Mouse (Mus musculus) pancreas, adult 10 weeks (tissue): ENCODE measurements around the gene Slc39a7. TPM values are rescaled to one million over a fixed set of nuclear protein-coding genes. Genes with fewer than 3 reads are reported as not detected.

Source experiments
- polyA plus RNA-seq: library from polyadenylated mRNA; stranded (reverse); fragments of 350-450 nt; fragmentation: Illumina TruSeq; extraction: RNeasy Lipid Tissue Mini Kit (QIAGEN cat#74804); gene quantifications from one replicate; pipeline ENCODE4 v1.2.3, GENCODE M21; 2015; ENCODE audit warnings: low read depth, low replicate concordance; ENCODE audit not compliant: insufficient read depth

The Slc39a7 gene
- polyA plus RNA-seq, result 42.1 TPM

GRCm38 (mm10) chr17:34031465-34032173 is at the start of gene Slc39a7, which contains the start of gene Rxrb:
TSS of gene Slc39a7 (minus strand) at chr17:34031682.
TSS of gene Rxrb (plus strand) at chr17:34031812.

GRCm38 (mm10) chr17:34038878-34039561 is 7.5 kb upstream of the Slc39a7 start, which contains the start of gene Col11a2:
TSS of gene Col11a2 (plus strand) at chr17:34039437.

GRCm38 (mm10) chr17:34027656-34028223 is 3.7 kb downstream of the Slc39a7 start, which contains the start of gene H2-Ke6:
TSS of gene H2-Ke6 (minus strand) at chr17:34028060.

GRCm38 (mm10) chr17:34024317-34024821 is 7.1 kb downstream of the Slc39a7 start, which contains the start of gene Ring1:
TSS of gene Ring1 (minus strand) at chr17:34024680.

GRCm38 (mm10) chr17:34000150-34000537 is 31.3 kb downstream of the Slc39a7 start, which contains the start of gene H2-K1:
TSS of gene H2-K1 (minus strand) at chr17:34000347.

Other genes with a start within 250 kb of the Slc39a7 start
- 6.9 TPM for gene Angptl4, start 249.9 kb downstream of the Slc39a7 start, polyA plus RNA-seq
- gene Kank3, start 221.2 kb downstream of the Slc39a7 start, polyA plus RNA-seq, result 38.1 TPM
- 1,005 TPM for gene Rps28, start 207.1 kb downstream of the Slc39a7 start, polyA plus RNA-seq
- 92.9 TPM for gene Ndufa7, start 207.1 kb downstream of the Slc39a7 start, polyA plus RNA-seq
- gene Cd320, start 188.6 kb downstream of the Slc39a7 start, polyA plus RNA-seq, result 11.7 TPM
- not detected for gene Gm7029, start 157.8 kb downstream of the Slc39a7 start, polyA plus RNA-seq
- 0.59 TPM for gene Kifc1, start 141.0 kb downstream of the Slc39a7 start, polyA plus RNA-seq
- not detected for gene Platr17, start 126.5 kb downstream of the Slc39a7 start, polyA plus RNA-seq
- 9.3 TPM for gene Daxx, start 122.3 kb downstream of the Slc39a7 start, polyA plus RNA-seq
- 40.4 TPM for gene Tapbp, start 115.8 kb downstream of the Slc39a7 start, polyA plus RNA-seq
- 4.3 TPM for gene Zbtb22, start 115.8 kb downstream of the Slc39a7 start, polyA plus RNA-seq
- gene Rgl2, start 102.1 kb downstream of the Slc39a7 start, polyA plus RNA-seq, result 33.8 TPM
- 33.2 TPM for gene Pfdn6, start 91.3 kb downstream of the Slc39a7 start, polyA plus RNA-seq
- gene Wdr46, start 91.0 kb downstream of the Slc39a7 start, polyA plus RNA-seq, result 3.8 TPM
- 2.8 TPM for gene B3galt4, start 80.2 kb downstream of the Slc39a7 start, polyA plus RNA-seq
- 12.3 TPM for gene Vps52, start 75.9 kb downstream of the Slc39a7 start, polyA plus RNA-seq
- gene Rps18, start 75.7 kb downstream of the Slc39a7 start, polyA plus RNA-seq, result 762 TPM
- gene H2-K1, start 31.3 kb downstream of the Slc39a7 start, polyA plus RNA-seq, result 424 TPM
- 14.0 TPM for gene Ring1, start 7.0 kb downstream of the Slc39a7 start, polyA plus RNA-seq
- 55.1 TPM for gene H2-Ke6, start 3.6 kb downstream of the Slc39a7 start, polyA plus RNA-seq
- 19.4 TPM for gene Rxrb, start 130 bp upstream of the Slc39a7 start, polyA plus RNA-seq
- gene Col11a2, start 7.8 kb upstream of the Slc39a7 start, polyA plus RNA-seq, result 1.9 TPM
- gene H2-Oa, start 60.7 kb upstream of the Slc39a7 start, polyA plus RNA-seq, result not detected
- 2.6 TPM for gene H2-DMa, start 87.9 kb upstream of the Slc39a7 start, polyA plus RNA-seq
- gene Brd2, start 91.0 kb upstream of the Slc39a7 start, polyA plus RNA-seq, result 51.9 TPM
- gene H2-DMb2, start 111.6 kb upstream of the Slc39a7 start, polyA plus RNA-seq, result 1.9 TPM
- gene H2-DMb1, start 121.4 kb upstream of the Slc39a7 start, polyA plus RNA-seq, result 7.8 TPM
- gene Tap1, start 155.9 kb upstream of the Slc39a7 start, polyA plus RNA-seq, result 6.3 TPM
- 9.2 TPM for gene Psmb9, start 156.1 kb upstream of the Slc39a7 start, polyA plus RNA-seq
- gene Psmb8, start 166.0 kb upstream of the Slc39a7 start, polyA plus RNA-seq, result 13.8 TPM
- gene Tap2, start 171.8 kb upstream of the Slc39a7 start, polyA plus RNA-seq, result 9.1 TPM
- 2.1 TPM for gene H2-Ob, start 207.2 kb upstream of the Slc39a7 start, polyA plus RNA-seq
- 44.7 TPM for gene H2-Ab1, start 226.0 kb upstream of the Slc39a7 start, polyA plus RNA-seq